Mouse (Mus musculus) heart, embryonic 16.5 days (tissue): ENCODE measurements around the gene Rufy3. TPM values are rescaled to one million over a fixed set of nuclear protein-coding genes. Genes with fewer than 3 reads are reported as not detected.
"Not testable (repeated sequence)": the region's sequence is repeated elsewhere in the genome, so short reads cannot be mapped to it uniquely, and the experiment has no call there.

Experiments used
- ATAC-seq: fragments of 200-750 bp; cut with Nextera tagmentation; replicated peaks from 2 replicates; pipeline ENCODE4 v1.8.0; 2017; ENCODE audit warnings: moderate number of reproducible peaks; ENCODE audit not compliant: insufficient read depth, low FRiP score; ENCODE audit errors: extremely low read depth
- H3K27ac ChIP-seq: fragments of 300-500 bp; sonication (generic); 2 replicates; pipeline ENCODE4 v1.5.1; 2014; ENCODE audit warnings: mild to moderate bottlenecking, low read length, control low read depth, moderate library complexity
- H3K27me3 ChIP-seq: fragments of 300-500 bp; sonication (generic); 2 replicates; pipeline ENCODE4 v1.6.1; 2014; ENCODE audit warnings: low read length, mixed read lengths; ENCODE audit not compliant: control insufficient read depth, insufficient read depth
- H3K36me3 ChIP-seq: fragments of 300-500 bp; sonication (generic); 2 replicates; pipeline ENCODE4 v1.6.1; 2014; ENCODE audit not compliant: control insufficient read depth, insufficient read depth
- H3K4me1 ChIP-seq: fragments of 300-500 bp; sonication (generic); 2 replicates; pipeline ENCODE4 v1.6.1; 2014; ENCODE audit warnings: low read length, mixed read lengths; ENCODE audit not compliant: control insufficient read depth, insufficient read depth
- H3K4me2 ChIP-seq: fragments of 300-500 bp; sonication (generic); 2 replicates; pipeline ENCODE4 v1.6.1; 2014; ENCODE audit warnings: low read depth, mild to moderate bottlenecking, control low read depth, low read length
- H3K4me3 ChIP-seq: fragments of 300-500 bp; sonication (generic); 2 replicates; pipeline ENCODE4 v1.5.1; 2014; ENCODE audit warnings: mild to moderate bottlenecking, control low read depth, low read length
- H3K9ac ChIP-seq: fragments of 300-500 bp; sonication (generic); 2 replicates; pipeline ENCODE4 v1.6.1; 2014; ENCODE audit warnings: low read length, control low read depth
- H3K9me3 ChIP-seq: fragments of 300-500 bp; sonication (generic); replicated peaks from 2 replicates; pipeline ENCODE4 v1.6.1; 2016; ENCODE audit warnings: low read length; ENCODE audit not compliant: control insufficient read depth
- WGBS: fragments of 180-500 bp; shearing (Covaris S2); extraction: QIAGEN DNeasy Blood & Tissue Kit; methylation state at CpG from one replicate; pipeline ENCODE4 v1.1.7; 2014; 5-methylcytosine and 5-hydroxymethylcytosine counted together
- polyA plus RNA-seq: library from polyadenylated mRNA; unstranded; fragments of >200 nt; fragmentation: Nextera tagmentation; extraction: Ambion mirVana; gene quantifications from 2 replicates; pipeline ENCODE4 v1.2.1, GENCODE M21; 2015

Rufy3 gene
- polyA plus RNA-seq: 9.1 and 9.2 TPM in 2 replicates

- H3K27me3 ChIP-seq: no peaks in the 10 kb centered on the region
- no peaks in the 10 kb centered on the region for H3K9me3 ChIP-seq
- peak; percentile 91 for ATAC-seq
- no peaks in the 10 kb centered on the region for H3K36me3 ChIP-seq
- peaks cover 12% of the 10 kb centered on the region for H3K4me1 ChIP-seq
- H3K4me3 ChIP-seq: peak within 1 kb of the TSS; percentile 85
- peak within 1 kb of the TSS; percentile 87 for H3K27ac ChIP-seq
- H3K9ac ChIP-seq: peak within 1 kb of the TSS; percentile 86
- WGBS: under 1% methylated on average over 50 of the region's 71 CpGs
- peak within 1 kb of the TSS; percentile 76 for H3K4me2 ChIP-seq
Observed at GRCm38 (mm10) chr5:88564501-88565147, at the start of gene Rufy3. Rufy3 (plus strand) TSS chr5:88565040.

- Histone ChIP-seq H3K9ac (no peak overlapping the region), H3K4me1 (no peaks in the 10 kb centered on the region), H3K36me3 (no peaks in the 10 kb centered on the region), H3K4me2 (no peak overlapping the region), H3K27me3 (no peaks in the 10 kb centered on the region), H3K27ac (no peak overlapping the region), H3K4me3 (no peak overlapping the region), H3K9me3 (no peaks in the 10 kb centered on the region)
- ATAC-seq: no peak
- WGBS: 12% methylated on average over 2 of the region's 2 CpGs
Observed at GRCm38 (mm10) chr5:88519232-88519631, 45.6 kb upstream of the Rufy3 start.

DNA sequence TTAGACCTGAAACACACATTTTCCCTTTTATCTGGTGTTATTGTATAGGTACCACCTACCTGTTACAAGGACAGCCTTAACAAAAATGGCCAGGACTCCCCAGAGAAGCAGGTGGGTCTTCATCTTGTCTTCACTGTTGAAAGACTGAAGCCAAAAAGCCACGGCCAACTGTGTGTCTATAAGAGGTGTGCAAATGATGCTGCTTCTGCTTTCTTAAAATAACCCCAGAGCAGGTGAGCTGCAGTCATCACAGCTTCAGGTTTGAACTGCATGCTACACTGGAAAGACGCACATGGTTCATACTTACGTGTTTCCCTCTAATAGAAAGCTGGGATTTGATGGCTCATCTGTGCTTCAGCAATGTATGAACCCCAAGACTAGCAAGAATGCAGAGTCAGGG lies 37.2 kb upstream of the Rufy3 start, which contains the start of gene Jchain:
Gene Jchain, minus strand, starts transcription at position 235 of the 400 bp plus-strand sequence.
- Histone ChIP-seq H3K36me3 (no peaks in the 10 kb centered on the region), H3K27me3 (no peaks in the 10 kb centered on the region), H3K9me3 (no peaks in the 10 kb centered on the region), H3K4me1 (0 out of 2 replicates have a peak, but pooled peaks cover 2% of the 10 kb centered on the region), H3K4me2 (no peak within 1 kb of the TSS), H3K27ac (no peak within 1 kb of the TSS), H3K9ac (no peak within 1 kb of the TSS), H3K4me3 (no peak within 1 kb of the TSS)
- ATAC-seq: no peak
- 81% methylated on average over 3 of the region's 3 CpGs for WGBS

GRCm38 (mm10) chr5:88530908-88531307 lies 33.9 kb upstream of the Rufy3 start:
- H3K4me2 ChIP-seq: no peak overlapping the region
- 47% methylated on average over 1 of the region's 1 CpGs for WGBS
- peaks cover 7% of the 10 kb centered on the region; the same call in 1 of the 2 replicates for H3K4me1 ChIP-seq
- no peak overlapping the region for H3K4me3 ChIP-seq
- no peaks in the 10 kb centered on the region for H3K9me3 ChIP-seq
- H3K27ac ChIP-seq: no peak overlapping the region
- no peaks in the 10 kb centered on the region for H3K27me3 ChIP-seq
- no peak for ATAC-seq
- no peaks in the 10 kb centered on the region for H3K36me3 ChIP-seq
- H3K9ac ChIP-seq: no peak overlapping the region

DNA sequence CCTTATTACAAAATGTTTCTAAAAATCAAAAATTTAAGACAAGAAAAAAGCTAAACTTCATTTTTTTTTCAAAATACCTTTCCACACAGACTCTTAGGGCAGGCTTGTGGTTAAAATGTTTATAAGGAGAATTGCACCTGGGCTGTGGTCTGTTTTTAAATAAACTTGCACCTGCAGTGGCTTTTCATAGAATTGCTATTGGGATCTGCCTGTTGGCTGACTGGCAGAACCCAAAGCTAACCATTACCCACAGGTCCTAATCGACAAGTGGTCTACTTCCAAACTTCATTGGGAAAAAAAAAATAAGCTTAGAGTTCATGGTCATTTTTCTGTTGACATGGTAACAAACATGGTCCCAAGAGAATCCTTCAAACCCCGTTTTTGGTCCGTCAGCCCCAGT lies 30.1 kb upstream of the Rufy3 start:
- ATAC-seq: no peak
- no peak overlapping the region; the same call in 1 of the 2 replicates for H3K27ac ChIP-seq

GRCm38 (mm10) chr5:88540845-88541244 lies 24.0 kb upstream of the Rufy3 start:
- no peak overlapping the region for H3K9ac ChIP-seq

More for the DNA sequence above, 30.1 kb upstream of the Rufy3 start:
- WGBS: 63% methylated on average over 3 of the region's 3 CpGs
- no peaks in the 10 kb centered on the region for H3K27me3 ChIP-seq
- no peak overlapping the region for H3K4me3 ChIP-seq
- H3K9me3 ChIP-seq: no peaks in the 10 kb centered on the region
- no peak overlapping the region for H3K4me2 ChIP-seq
- no peaks in the 10 kb centered on the region for H3K36me3 ChIP-seq
- H3K9ac ChIP-seq: no peak overlapping the region
- peaks cover 7% of the 10 kb centered on the region; the same call in 1 of the 2 replicates for H3K4me1 ChIP-seq

GRCm38 (mm10) chr5:88542651-88543282 lies 22.1 kb upstream of the Rufy3 start:
- Histone ChIP-seq H3K9ac (no peak overlapping the region), H3K36me3 (no peaks in the 10 kb centered on the region), H3K27ac (no peak overlapping the region), H3K4me1 (no peaks in the 10 kb centered on the region), H3K9me3 (no peaks in the 10 kb centered on the region), H3K4me2 (no peak overlapping the region), H3K4me3 (no peak overlapping the region), H3K27me3 (no peaks in the 10 kb centered on the region)
- 57% methylated on average over 5 of the region's 5 CpGs for WGBS
- peak; percentile 70; the same call in 1 of the 2 replicates for ATAC-seq

More at GRCm38 (mm10) chr5:88540845-88541244, 24.0 kb upstream of the Rufy3 start:
- H3K27ac ChIP-seq: no peak overlapping the region
- no peak overlapping the region for H3K4me3 ChIP-seq
- ATAC-seq: no peak
- H3K4me1 ChIP-seq: no peaks in the 10 kb centered on the region
- H3K36me3 ChIP-seq: no peaks in the 10 kb centered on the region
- no peak overlapping the region for H3K4me2 ChIP-seq
- no peaks in the 10 kb centered on the region for H3K9me3 ChIP-seq
- no peaks in the 10 kb centered on the region for H3K27me3 ChIP-seq

- not testable (repeated sequence) for H3K4me3 ChIP-seq
Observed at GRCm38 (mm10) chr5:88544411-88544810, 20.4 kb upstream of the Rufy3 start.

GRCm38 (mm10) chr5:88545536-88545935 lies 19.3 kb upstream of the Rufy3 start:
- Histone ChIP-seq H3K9me3 (no peaks in the 10 kb centered on the region), H3K4me1 (no peaks in the 10 kb centered on the region), H3K4me2 (no peak overlapping the region), H3K36me3 (no peaks in the 10 kb centered on the region), H3K4me3 (no peak overlapping the region), H3K9ac (no peak overlapping the region), H3K27me3 (no peaks in the 10 kb centered on the region), H3K27ac (no peak overlapping the region)
- ATAC-seq: no peak
- WGBS: 83% methylated on average over 7 of the region's 7 CpGs

More at GRCm38 (mm10) chr5:88544411-88544810, 20.4 kb upstream of the Rufy3 start:
- H3K27me3 ChIP-seq, H3K4me2 ChIP-seq, H3K27ac ChIP-seq, ATAC-seq, H3K9me3 ChIP-seq, H3K9ac ChIP-seq, H3K36me3 ChIP-seq, H3K4me1 ChIP-seq: not testable (repeated sequence)
- 89% methylated on average over 1 of the region's 1 CpGs for WGBS
